Mouse (Mus musculus): ENCODE measurements around the gene Tesk2. TPM values are rescaled to one million over a fixed set of nuclear protein-coding genes. Genes with fewer than 3 reads are reported as not detected.
A peak's percentile ranks its signal among the peaks of the same experiment; 100 is the strongest.

Tesk2 gene
- polyA plus RNA-seq, 1 experiment from 2014 or later: 2.0 TPM

DNA sequence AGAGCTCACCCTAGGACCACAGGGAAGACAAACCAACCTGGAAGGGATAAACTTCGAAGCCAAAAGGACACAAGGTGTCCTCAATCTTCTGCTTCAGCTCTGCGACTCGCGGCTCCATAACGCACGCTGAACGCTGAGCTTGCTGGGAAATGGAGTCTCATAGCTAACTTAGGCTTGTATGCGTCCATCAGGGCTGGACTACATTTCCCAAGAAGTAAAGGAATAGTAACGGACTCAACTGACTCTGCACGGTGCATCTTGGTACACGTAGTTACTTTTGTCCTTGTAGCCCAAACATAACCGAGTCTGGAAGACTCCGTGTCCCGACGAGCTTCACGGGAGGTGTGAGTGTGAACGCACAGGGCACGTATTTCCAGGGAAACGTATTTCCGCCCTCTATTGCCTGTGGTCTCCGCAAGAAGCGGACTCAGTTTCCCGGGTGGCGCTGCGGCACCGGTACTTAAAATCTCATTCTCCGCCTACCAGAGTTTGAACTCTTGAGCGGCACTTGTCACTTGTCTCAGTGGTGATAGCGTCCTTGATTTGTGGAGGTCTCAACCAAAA, 12.5 kb upstream of the Tesk2 start, which contains the start of the genes Mmachc and Ccdc163:
Mmachc (minus strand) TSS at position 206 of the 564 bp plus-strand sequence.
Ccdc163 (plus strand) TSS at position 309 of the 564 bp plus-strand sequence.
- H3K27me3 ChIP-seq (ENCODE audit: control insufficient read depth, insufficient read depth, low read depth, low read length): no peaks in the 10 kb centered on the region
- peak; percentile 99 for ATAC-seq
- H3K4me3 ChIP-seq (ENCODE audit: low read depth, low read length): peak within 1 kb of the TSS; percentile 55
- WGBS: 0% methylated on average over 29 of the region's 29 CpGs
- peak within 1 kb of the TSS; percentile 70 for H3K9ac ChIP-seq (ENCODE audit: low read depth, low read length)
- H3K9me3 ChIP-seq (replicated peaks; ENCODE audit: control insufficient read depth, low read length, poor library complexity, severe bottlenecking): no peaks in the 10 kb centered on the region
- H3K36me3 ChIP-seq (ENCODE audit: control insufficient read depth, insufficient read depth, low read length): no peaks in the 10 kb centered on the region
- H3K4me1 ChIP-seq (ENCODE audit: control insufficient read depth, insufficient read depth, low read length): peaks cover 6% of the 10 kb centered on the region
- peak within 1 kb of the TSS; percentile 75; the same call in 1 of the 2 replicates for H3K27ac ChIP-seq (ENCODE audit: low read length)
- H3K4me2 ChIP-seq (ENCODE audit: low read length): peak within 1 kb of the TSS; percentile 91

DNA sequence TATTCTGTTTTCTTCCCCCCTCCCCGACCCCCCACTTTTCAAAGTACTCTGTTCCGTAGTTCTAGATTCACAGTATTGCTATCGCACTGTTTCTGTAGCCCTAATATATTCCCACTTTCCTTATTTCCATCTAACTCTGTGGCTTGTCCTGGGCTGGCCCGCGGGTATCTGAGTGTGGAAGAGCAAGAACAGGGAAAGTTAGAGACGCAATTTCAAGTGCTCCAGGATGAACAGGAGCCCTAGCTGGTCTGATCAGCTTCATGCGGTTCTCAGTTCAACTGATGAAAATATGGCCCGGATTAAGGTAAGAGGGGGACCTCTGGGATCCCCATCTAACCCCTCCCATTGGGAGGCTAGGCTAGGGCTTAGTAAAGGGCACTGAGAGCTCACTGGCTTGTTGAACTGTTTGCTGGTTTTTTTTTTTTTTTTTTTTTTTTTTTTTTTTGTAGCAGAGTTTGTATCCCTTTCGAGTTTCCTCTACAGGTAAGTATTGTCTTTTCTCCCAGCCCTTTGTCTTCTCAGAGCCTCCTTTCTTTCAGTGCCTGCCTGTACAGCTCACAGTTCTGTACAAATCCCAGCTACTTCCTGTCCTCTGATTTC, 11.9 kb upstream of the Tesk2 start:
- H3K4me3 ChIP-seq (ENCODE audit: low read depth, low read length): peak overlapping the region; percentile 55
- ATAC-seq: peak; percentile 34
- H3K27me3 ChIP-seq (ENCODE audit: control insufficient read depth, insufficient read depth, low read depth, low read length): no peaks in the 10 kb centered on the region
- no peak overlapping the region for H3K27ac ChIP-seq (ENCODE audit: low read length)
- no peaks in the 10 kb centered on the region for H3K36me3 ChIP-seq (ENCODE audit: control insufficient read depth, insufficient read depth, low read length)
- H3K4me2 ChIP-seq (ENCODE audit: low read length): peak overlapping the region; percentile 91
- no peaks in the 10 kb centered on the region for H3K9me3 ChIP-seq (replicated peaks; ENCODE audit: control insufficient read depth, low read length, poor library complexity, severe bottlenecking)
- H3K4me1 ChIP-seq (ENCODE audit: control insufficient read depth, insufficient read depth, low read length): peaks cover 6% of the 10 kb centered on the region
- 3% methylated on average over 9 of the region's 9 CpGs for WGBS
- H3K9ac ChIP-seq (ENCODE audit: low read depth, low read length): peak overlapping the region; percentile 53

- no peaks in the 10 kb centered on the region for H3K27me3 ChIP-seq (ENCODE audit: control insufficient read depth, insufficient read depth, low read depth, low read length)
- no peak overlapping the region for H3K9ac ChIP-seq (ENCODE audit: low read depth, low read length)
- WGBS: 93% methylated on average over 2 of the region's 2 CpGs
- H3K27ac ChIP-seq (ENCODE audit: low read length): no peak overlapping the region
- H3K4me3 ChIP-seq (ENCODE audit: low read depth, low read length): no peak overlapping the region
- no peaks in the 10 kb centered on the region for H3K36me3 ChIP-seq (ENCODE audit: control insufficient read depth, insufficient read depth, low read length)
- H3K4me1 ChIP-seq (ENCODE audit: control insufficient read depth, insufficient read depth, low read length): peaks cover 6% of the 10 kb centered on the region
- H3K9me3 ChIP-seq (replicated peaks; ENCODE audit: control insufficient read depth, low read length, poor library complexity, severe bottlenecking): no peaks in the 10 kb centered on the region
- H3K4me2 ChIP-seq (ENCODE audit: low read length): no peak overlapping the region
- ATAC-seq: no peak
These were observed 10.6 kb upstream of the Tesk2 start for GRCm38 (mm10) chr4:116710154-116710553.

DNA sequence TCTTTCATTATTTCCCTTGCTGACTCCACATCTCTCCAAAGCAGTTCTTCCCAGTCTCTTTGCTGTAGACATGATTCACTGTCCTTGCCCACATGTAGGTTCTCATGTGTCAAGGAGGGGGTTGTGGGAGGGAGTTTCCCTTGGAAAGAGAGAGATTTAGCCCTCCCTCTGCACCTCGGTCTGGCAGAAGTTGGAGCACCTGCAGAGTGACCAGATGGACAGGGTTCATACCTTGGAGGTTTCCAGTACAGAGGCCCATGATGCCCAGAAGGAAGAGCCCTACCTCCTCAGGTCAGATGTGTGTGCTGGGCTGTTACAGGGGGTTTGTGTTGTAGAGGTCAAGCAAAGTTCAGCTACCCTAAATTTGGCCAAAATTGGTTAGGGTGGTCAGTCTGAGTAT, 8.2 kb upstream of the Tesk2 start:
- H3K27ac ChIP-seq (ENCODE audit: low read length): no peak overlapping the region
- H3K9me3 ChIP-seq (replicated peaks; ENCODE audit: control insufficient read depth, low read length, poor library complexity, severe bottlenecking): no peaks in the 10 kb centered on the region
- no peak for ATAC-seq
- no peak overlapping the region for H3K4me2 ChIP-seq (ENCODE audit: low read length)
- H3K27me3 ChIP-seq (ENCODE audit: control insufficient read depth, insufficient read depth, low read depth, low read length): no peaks in the 10 kb centered on the region
- H3K36me3 ChIP-seq (ENCODE audit: control insufficient read depth, insufficient read depth, low read length): no peaks in the 10 kb centered on the region
- H3K4me3 ChIP-seq (ENCODE audit: low read depth, low read length): no peak overlapping the region
- no peak overlapping the region for H3K9ac ChIP-seq (ENCODE audit: low read depth, low read length)
- peaks cover 6% of the 10 kb centered on the region for H3K4me1 ChIP-seq (ENCODE audit: control insufficient read depth, insufficient read depth, low read length)
- WGBS: 74% methylated on average over 1 of the region's 1 CpGs

GRCm38 (mm10) chr4:116719396-116719795, 1.4 kb upstream of the Tesk2 start:
- Histone ChIP-seq H3K4me1 (ENCODE audit: control insufficient read depth, insufficient read depth, low read length) (peaks cover 11% of the 10 kb centered on the region; the same call in 1 of the 2 replicates), H3K36me3 (ENCODE audit: control insufficient read depth, insufficient read depth, low read length) (no peaks in the 10 kb centered on the region), H3K27ac (ENCODE audit: low read length) (no peak overlapping the region), H3K4me3 (ENCODE audit: low read depth, low read length) (no peak overlapping the region), H3K27me3 (ENCODE audit: control insufficient read depth, insufficient read depth, low read depth, low read length) (0 out of 2 replicates have a peak, but pooled peaks cover 2% of the 10 kb centered on the region), H3K4me2 (ENCODE audit: low read length) (no peak overlapping the region), H3K9me3 (replicated peaks; ENCODE audit: control insufficient read depth, low read length, poor library complexity, severe bottlenecking) (no peaks in the 10 kb centered on the region), H3K9ac (ENCODE audit: low read depth, low read length) (no peak overlapping the region)
- ATAC-seq: peak; percentile 23; the same call in 1 of the 2 replicates
- 16% methylated on average over 3 of the region's 3 CpGs for WGBS

DNA sequence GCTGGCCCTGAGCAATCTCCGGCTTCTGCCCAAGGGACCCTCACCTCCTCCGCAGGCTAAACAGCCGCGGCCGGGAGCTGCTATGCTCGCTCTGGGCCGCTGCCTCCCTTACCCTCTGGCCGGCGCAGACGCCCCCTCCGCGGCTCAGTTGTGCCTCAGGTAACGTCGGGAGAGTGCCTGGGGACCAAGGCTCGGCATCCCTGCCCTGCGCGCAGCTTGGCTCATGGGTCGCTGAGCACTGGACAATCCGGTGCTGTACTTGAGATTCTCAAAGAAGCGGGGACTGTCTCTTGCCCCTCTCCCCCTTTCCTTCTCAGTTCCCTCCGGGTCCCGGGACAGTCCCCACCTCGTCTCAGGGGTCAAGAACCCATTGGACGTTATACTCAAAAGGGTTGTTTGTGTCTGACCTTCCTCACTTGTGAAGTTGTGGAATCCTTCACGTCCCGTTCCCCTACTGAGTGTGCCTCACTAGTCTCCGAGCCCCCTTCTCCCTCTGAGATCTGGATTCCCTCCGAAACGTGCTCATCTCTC, 415 bp downstream of the Tesk2 start:
- Histone ChIP-seq H3K27me3 (ENCODE audit: control insufficient read depth, insufficient read depth, low read depth, low read length) (0 out of 2 replicates have a peak, but pooled peaks cover 2% of the 10 kb centered on the region), H3K4me2 (ENCODE audit: low read length) (peak overlapping the region; percentile 91), H3K9ac (ENCODE audit: low read depth, low read length) (peak overlapping the region; percentile 83), H3K4me1 (ENCODE audit: control insufficient read depth, insufficient read depth, low read length) (peaks cover 11% of the 10 kb centered on the region; the same call in 1 of the 2 replicates), H3K9me3 (replicated peaks; ENCODE audit: control insufficient read depth, low read length, poor library complexity, severe bottlenecking) (no peaks in the 10 kb centered on the region), H3K4me3 (ENCODE audit: low read depth, low read length) (peak overlapping the region; percentile 81), H3K27ac (ENCODE audit: low read length) (peak overlapping the region; percentile 56), H3K36me3 (ENCODE audit: control insufficient read depth, insufficient read depth, low read length) (no peaks in the 10 kb centered on the region)
- no peak for ATAC-seq
- 0% methylated on average over 28 of the region's 29 CpGs for WGBS

DNA sequence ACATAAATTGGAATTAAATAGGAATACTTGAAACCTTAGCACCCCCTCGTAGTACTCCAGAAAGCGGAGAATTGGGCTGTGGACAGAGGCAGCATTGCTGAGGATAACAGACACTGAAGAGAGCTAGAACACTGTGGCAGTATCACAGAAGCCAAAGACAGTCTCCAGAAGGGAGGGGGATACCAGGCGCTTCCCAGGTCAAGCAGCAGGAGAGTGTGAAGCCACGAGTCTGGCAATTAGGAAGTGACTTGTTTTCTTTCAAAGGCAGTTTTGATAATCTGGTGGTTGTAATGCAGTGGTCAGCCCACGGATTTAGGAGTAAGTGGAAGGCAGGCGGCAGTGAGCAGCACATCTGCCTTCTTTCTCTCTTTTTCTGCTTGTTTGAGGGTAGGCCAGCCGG, 1.5 kb downstream of the Tesk2 start:
- Histone ChIP-seq H3K4me3 (ENCODE audit: low read depth, low read length) (no peak overlapping the region), H3K9ac (ENCODE audit: low read depth, low read length) (no peak overlapping the region), H3K36me3 (ENCODE audit: control insufficient read depth, insufficient read depth, low read length) (no peaks in the 10 kb centered on the region), H3K4me1 (ENCODE audit: control insufficient read depth, insufficient read depth, low read length) (peaks cover 11% of the 10 kb centered on the region; the same call in 1 of the 2 replicates), H3K9me3 (replicated peaks; ENCODE audit: control insufficient read depth, low read length, poor library complexity, severe bottlenecking) (no peaks in the 10 kb centered on the region), H3K27ac (ENCODE audit: low read length) (no peak overlapping the region), H3K4me2 (ENCODE audit: low read length) (no peak overlapping the region), H3K27me3 (ENCODE audit: control insufficient read depth, insufficient read depth, low read depth, low read length) (0 out of 2 replicates have a peak, but pooled peaks cover 2% of the 10 kb centered on the region)
- 42% methylated on average over 7 of the region's 7 CpGs for WGBS
- ATAC-seq: no peak

- Histone ChIP-seq H3K36me3 (ENCODE audit: control insufficient read depth, insufficient read depth, low read length) (no peaks in the 10 kb centered on the region), H3K9ac (ENCODE audit: low read depth, low read length) (no peak overlapping the region), H3K9me3 (replicated peaks; ENCODE audit: control insufficient read depth, low read length, poor library complexity, severe bottlenecking) (no peaks in the 10 kb centered on the region), H3K4me1 (ENCODE audit: control insufficient read depth, insufficient read depth, low read length) (peaks cover 7% of the 10 kb centered on the region; the same call in 1 of the 2 replicates), H3K4me2 (ENCODE audit: low read length) (no peak overlapping the region), H3K27ac (ENCODE audit: low read length) (no peak overlapping the region), H3K27me3 (ENCODE audit: control insufficient read depth, insufficient read depth, low read depth, low read length) (0 out of 2 replicates have a peak, but pooled peaks cover 2% of the 10 kb centered on the region), H3K4me3 (ENCODE audit: low read depth, low read length) (no peak overlapping the region)
- ATAC-seq: no peak
- WGBS: 84% methylated on average over 5 of the region's 5 CpGs
These were observed 4.7 kb downstream of the Tesk2 start for GRCm38 (mm10) chr4:116725444-116725843.

DNA sequence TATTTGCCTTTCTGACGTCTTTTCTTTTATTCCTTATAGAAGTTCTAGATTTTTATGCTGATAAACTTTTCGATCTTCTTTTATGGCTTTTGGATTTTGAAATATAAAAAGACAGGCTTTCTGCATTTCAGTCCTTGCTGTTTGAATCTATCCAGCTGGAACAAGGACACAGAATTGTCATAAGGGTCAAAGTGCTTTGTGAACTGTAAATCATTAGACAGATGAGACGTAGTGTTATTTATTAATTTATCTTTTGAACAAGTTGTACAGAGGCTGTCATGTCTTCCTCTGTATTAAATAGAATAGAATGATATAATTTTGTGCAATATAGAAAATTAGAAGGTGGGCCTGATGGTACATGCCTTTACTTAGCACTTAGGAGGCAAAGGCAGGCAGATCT, 6.7 kb downstream of the Tesk2 start:
- no peaks in the 10 kb centered on the region for H3K4me1 ChIP-seq (ENCODE audit: control insufficient read depth, insufficient read depth, low read length)
- no peak overlapping the region for H3K4me2 ChIP-seq (ENCODE audit: low read length)
- WGBS: 83% methylated on average over 3 of the region's 3 CpGs
- ATAC-seq: no peak
- no peak overlapping the region for H3K27ac ChIP-seq (ENCODE audit: low read length)
- H3K27me3 ChIP-seq (ENCODE audit: control insufficient read depth, insufficient read depth, low read depth, low read length): 0 out of 2 replicates have a peak, but pooled peaks cover under 1% of the 10 kb centered on the region
- no peaks in the 10 kb centered on the region for H3K9me3 ChIP-seq (replicated peaks; ENCODE audit: control insufficient read depth, low read length, poor library complexity, severe bottlenecking)
- no peak overlapping the region for H3K9ac ChIP-seq (ENCODE audit: low read depth, low read length)
- H3K4me3 ChIP-seq (ENCODE audit: low read depth, low read length): no peak overlapping the region
- no peaks in the 10 kb centered on the region for H3K36me3 ChIP-seq (ENCODE audit: control insufficient read depth, insufficient read depth, low read length)

Data from midbrain, embryonic 16.5 days (tissue).